Mouse (Mus musculus) spleen, adult 2 months (tissue): ENCODE data around the gene Brd2. TPM values are rescaled to one million over a fixed set of nuclear protein-coding genes. Genes with fewer than 3 reads are reported as not detected.
A peak's percentile ranks its signal among the peaks of the same experiment; 100 is the strongest.

Source experiments
- DNase-seq, 2 experiments: peaks; one replicate each; pipeline versions ENCODE4 v3.0.0 to v3.0.0-alpha.2; 2012 to 2021; ENCODE audit warnings: low spot score in 2 of 2, low read depth in 1 of 2
- H3K27ac ChIP-seq: fragments of 200-500 bp; 2 replicates; pipeline ENCODE4 v1.5.1; 2012; ENCODE audit warnings: low read length, inconsistent platforms; ENCODE audit not compliant: insufficient read depth
- H3K27me3 ChIP-seq: fragments of 200-500 bp; 2 replicates; pipeline ENCODE4 v1.6.1; 2012; ENCODE audit warnings: mild to moderate bottlenecking, moderate library complexity, low read length, inconsistent platforms; ENCODE audit not compliant: control insufficient read depth, insufficient read depth
- H3K36me3 ChIP-seq: fragments of 200-500 bp; 2 replicates; pipeline ENCODE4 v1.6.1; 2012; ENCODE audit warnings: mild to moderate bottlenecking, low read length, inconsistent platforms; ENCODE audit not compliant: control insufficient read depth, insufficient read depth
- H3K4me1 ChIP-seq: fragments of 200-500 bp; 2 replicates; pipeline ENCODE4 v1.6.1; 2011; ENCODE audit warnings: inconsistent platforms; ENCODE audit not compliant: control insufficient read depth, insufficient read depth, insufficient read length
- H3K4me3 ChIP-seq: fragments of 200-500 bp; 2 replicates; pipeline ENCODE4 v1.5.1; 2011; ENCODE audit warnings: mild to moderate bottlenecking, inconsistent platforms; ENCODE audit not compliant: insufficient read depth, insufficient read length; ENCODE audit errors: extremely low read depth
- CTCF ChIP-seq: fragments of 200-500 bp; IDR thresholded peaks from 2 replicates; pipeline ENCODE4 v1.5.1; 2011; ENCODE audit warnings: mild to moderate bottlenecking, inconsistent platforms; ENCODE audit not compliant: insufficient read depth, insufficient read length, insufficient replicate concordance; ENCODE audit errors: extremely low read depth
- POLR2A ChIP-seq: fragments of 200-500 bp; IDR thresholded peaks from 2 replicates; pipeline ENCODE4 v1.6.1; 2011; ENCODE audit warnings: low read depth, low read length, inconsistent platforms
- WGBS: fragments of 180-500 bp; shearing (Covaris S2); methylation state at CpG from one replicate; pipeline ENCODE4 v1.1.7; 2018; 5-methylcytosine and 5-hydroxymethylcytosine counted together
- polyA plus RNA-seq: library from polyadenylated mRNA; depleted of rRNA; stranded (reverse); fragments of >200 nt; gene quantifications from 2 replicates; pipeline ENCODE4 v1.2.3, GENCODE M21; 2012

Gene Brd2
- polyA plus RNA-seq, 1 experiment: 97.9 TPM

- 82% methylated on average over 11 of the region's 11 CpGs for WGBS
- H3K4me3 ChIP-seq: no peak overlapping the region
- H3K4me1 ChIP-seq: peaks cover 18% of the 10 kb centered on the region; the same call in 1 of the 2 replicates
- no peak for DNase-seq
- no peaks in the 10 kb centered on the region for H3K27me3 ChIP-seq
- peaks cover 12% of the 10 kb centered on the region for H3K36me3 ChIP-seq
- H3K27ac ChIP-seq: no peak overlapping the region
- TF ChIP-seq POLR2A: no peak
- TF ChIP-seq CTCF: no peak
These were observed 10.9 kb upstream of the Brd2 start for GRCm38 (mm10) chr17:34133289-34133688.

GRCm38 (mm10) chr17:34131911-34132310 lies 9.5 kb upstream of the Brd2 start:
- no peak for TF ChIP-seq CTCF
- TF ChIP-seq POLR2A: no peak
- H3K27ac ChIP-seq: no peak overlapping the region
- no peaks in the 10 kb centered on the region for H3K27me3 ChIP-seq
- 90% methylated on average over 7 of the region's 7 CpGs for WGBS
- no peak for DNase-seq
- H3K4me1 ChIP-seq: peaks cover 29% of the 10 kb centered on the region; the same call in 1 of the 2 replicates
- H3K4me3 ChIP-seq: no peak overlapping the region
- no peaks in the 10 kb centered on the region for H3K36me3 ChIP-seq

GRCm38 (mm10) chr17:34130073-34130947 lies 7.9 kb upstream of the Brd2 start:
- TF ChIP-seq POLR2A: no peak
- no peak for TF ChIP-seq CTCF
- Histone ChIP-seq H3K4me1 (peaks cover 31% of the 10 kb centered on the region; the same call in 1 of the 2 replicates), H3K27me3 (no peaks in the 10 kb centered on the region), H3K27ac (no peak overlapping the region), H3K4me3 (no peak overlapping the region), H3K36me3 (no peaks in the 10 kb centered on the region)
- WGBS: 70% methylated on average over 19 of the region's 19 CpGs
- no peak for DNase-seq

- TF ChIP-seq CTCF (no peak), POLR2A (no peak)
- Histone ChIP-seq H3K4me3 (peak overlapping the region; percentile 54), H3K27ac (peak overlapping the region; percentile 65), H3K4me1 (peaks cover 33% of the 10 kb centered on the region; the same call in 1 of the 2 replicates), H3K27me3 (no peaks in the 10 kb centered on the region), H3K36me3 (no peaks in the 10 kb centered on the region)
- WGBS: 22% methylated on average over 18 of the region's 18 CpGs
- DNase-seq: no peak
These were observed 6.7 kb upstream of the Brd2 start for GRCm38 (mm10) chr17:34128944-34129791.

- peak; percentile 4; the same call in 1 of the 2 replicates for TF ChIP-seq CTCF
- no peak for TF ChIP-seq POLR2A
- H3K27ac ChIP-seq: peak overlapping the region; percentile 65
- DNase-seq: no peak
- WGBS: 53% methylated on average over 13 of the region's 13 CpGs
- no peaks in the 10 kb centered on the region for H3K36me3 ChIP-seq
- H3K4me3 ChIP-seq: peak overlapping the region; percentile 54
- H3K4me1 ChIP-seq: peaks cover 41% of the 10 kb centered on the region; the same call in 1 of the 2 replicates
- no peaks in the 10 kb centered on the region for H3K27me3 ChIP-seq
These were observed 6.0 kb upstream of the Brd2 start for GRCm38 (mm10) chr17:34128264-34128937.

GRCm38 (mm10) chr17:34127475-34127874 lies 5.0 kb upstream of the Brd2 start:
- WGBS: 15% methylated on average over 6 of the region's 6 CpGs
- H3K36me3 ChIP-seq: no peaks in the 10 kb centered on the region
- TF ChIP-seq CTCF (no peak), POLR2A (no peak)
- peak in 1 of 2 experiments; percentile 82 for DNase-seq
- 0 out of 2 replicates have a peak overlapping the region, but pooled peaks have one; percentile 17 for H3K27ac ChIP-seq
- H3K27me3 ChIP-seq: no peaks in the 10 kb centered on the region
- peaks cover 41% of the 10 kb centered on the region; the same call in 1 of the 2 replicates for H3K4me1 ChIP-seq
- no peak overlapping the region for H3K4me3 ChIP-seq
